Mouse (Mus musculus): ENCODE data around the gene Ptgis. TPM values are rescaled to one million over a fixed set of nuclear protein-coding genes. Genes with fewer than 3 reads are reported as not detected.

Ptgis gene
- total and polyA plus RNA-seq, 2 experiments: 1.0 to 3.1 TPM

GRCm38 (mm10) chr2:167149035-167149434 is 91.4 kb downstream of the Ptgis start:
- Histone ChIP-seq H3K27me3 (ENCODE audit: control insufficient read depth, insufficient read depth, low read length) (no peaks in the 10 kb centered on the region), H3K36me3 (ENCODE audit: control insufficient read depth, insufficient read depth, low read length) (no peaks in the 10 kb centered on the region), H3K4me3 (ENCODE audit: insufficient read depth, low read depth, low read length) (no peak overlapping the region), H3K79me2 (ENCODE audit: control insufficient read depth, insufficient read depth, low read length) (no peaks in the 10 kb centered on the region), H3K27ac (replicated peaks; ENCODE audit: insufficient read depth, low read depth, low read length) (no peak overlapping the region), H3K4me1 (ENCODE audit: control insufficient read depth, insufficient read depth, low read length) (peaks cover 6% of the 10 kb centered on the region; the same call in 1 of the 2 replicates), H3K9ac (ENCODE audit: low read depth, low read length) (no peak overlapping the region)
- TF ChIP-seq POLR2A (IDR thresholded peaks at IDR 0.05; ENCODE audit: extremely low read depth, insufficient read depth, low read length) (no peak), CTCF (IDR thresholded peaks at IDR 0.05; ENCODE audit: low read depth, low read length) (no peak)
- WGBS: 82% methylated on average over 6 of the region's 6 CpGs
- no peak for DNase-seq (ENCODE audit: extremely low read depth, low read depth, low spot score)

GRCm38 (mm10) chr2:167147708-167148107 is 92.7 kb downstream of the Ptgis start:
- WGBS: 24% methylated on average over 8 of the region's 8 CpGs
- no peaks in the 10 kb centered on the region for H3K79me2 ChIP-seq (ENCODE audit: control insufficient read depth, insufficient read depth, low read length)
- H3K4me1 ChIP-seq (ENCODE audit: control insufficient read depth, insufficient read depth, low read length): peaks cover 6% of the 10 kb centered on the region; the same call in 1 of the 2 replicates
- no peak overlapping the region for H3K9ac ChIP-seq (ENCODE audit: low read depth, low read length)
- DNase-seq (ENCODE audit: extremely low read depth, low read depth, low spot score): peak; percentile 91
- no peaks in the 10 kb centered on the region for H3K27me3 ChIP-seq (ENCODE audit: control insufficient read depth, insufficient read depth, low read length)
- no peaks in the 10 kb centered on the region for H3K36me3 ChIP-seq (ENCODE audit: control insufficient read depth, insufficient read depth, low read length)
- no peak for TF ChIP-seq POLR2A (IDR thresholded peaks at IDR 0.05; ENCODE audit: extremely low read depth, insufficient read depth, low read length)
- no peak for TF ChIP-seq CTCF (IDR thresholded peaks at IDR 0.05; ENCODE audit: low read depth, low read length)
- H3K4me3 ChIP-seq (ENCODE audit: insufficient read depth, low read depth, low read length): no peak overlapping the region
- H3K27ac ChIP-seq (replicated peaks; ENCODE audit: insufficient read depth, low read depth, low read length): no peak overlapping the region

GRCm38 (mm10) chr2:167145904-167146303 is 94.5 kb downstream of the Ptgis start:
- Histone ChIP-seq H3K27me3 (ENCODE audit: control insufficient read depth, insufficient read depth, low read length) (no peaks in the 10 kb centered on the region), H3K36me3 (ENCODE audit: control insufficient read depth, insufficient read depth, low read length) (no peaks in the 10 kb centered on the region), H3K9ac (ENCODE audit: low read depth, low read length) (no peak overlapping the region), H3K4me3 (ENCODE audit: insufficient read depth, low read depth, low read length) (no peak overlapping the region), H3K27ac (replicated peaks; ENCODE audit: insufficient read depth, low read depth, low read length) (no peak overlapping the region), H3K79me2 (ENCODE audit: control insufficient read depth, insufficient read depth, low read length) (no peaks in the 10 kb centered on the region), H3K4me1 (ENCODE audit: control insufficient read depth, insufficient read depth, low read length) (peaks cover 6% of the 10 kb centered on the region; the same call in 1 of the 2 replicates)
- WGBS: 66% methylated on average over 5 of the region's 5 CpGs
- no peak for DNase-seq (ENCODE audit: extremely low read depth, low read depth, low spot score)
- no peak for TF ChIP-seq CTCF (IDR thresholded peaks at IDR 0.05; ENCODE audit: low read depth, low read length)
- no peak for TF ChIP-seq POLR2A (IDR thresholded peaks at IDR 0.05; ENCODE audit: extremely low read depth, insufficient read depth, low read length)

- Histone ChIP-seq H3K9ac (ENCODE audit: low read depth, low read length) (no peak overlapping the region), H3K4me3 (ENCODE audit: insufficient read depth, low read depth, low read length) (no peak overlapping the region), H3K27ac (replicated peaks; ENCODE audit: insufficient read depth, low read depth, low read length) (no peak overlapping the region), H3K79me2 (ENCODE audit: control insufficient read depth, insufficient read depth, low read length) (no peaks in the 10 kb centered on the region), H3K27me3 (ENCODE audit: control insufficient read depth, insufficient read depth, low read length) (no peaks in the 10 kb centered on the region), H3K36me3 (ENCODE audit: control insufficient read depth, insufficient read depth, low read length) (no peaks in the 10 kb centered on the region), H3K4me1 (ENCODE audit: control insufficient read depth, insufficient read depth, low read length) (peaks cover 6% of the 10 kb centered on the region; the same call in 1 of the 2 replicates)
- 44% methylated on average over 14 of the region's 14 CpGs for WGBS
- DNase-seq (ENCODE audit: extremely low read depth, low read depth, low spot score): no peak
- TF ChIP-seq POLR2A (IDR thresholded peaks at IDR 0.05; ENCODE audit: extremely low read depth, insufficient read depth, low read length): no peak
- no peak for TF ChIP-seq CTCF (IDR thresholded peaks at IDR 0.05; ENCODE audit: low read depth, low read length)
Measured at GRCm38 (mm10) chr2:167144439-167145307, 95.7 kb downstream of the Ptgis start.

GRCm38 (mm10) chr2:167143914-167144313 is 96.5 kb downstream of the Ptgis start:
- 68% methylated on average over 2 of the region's 2 CpGs for WGBS
- H3K36me3 ChIP-seq (ENCODE audit: control insufficient read depth, insufficient read depth, low read length): no peaks in the 10 kb centered on the region
- H3K27me3 ChIP-seq (ENCODE audit: control insufficient read depth, insufficient read depth, low read length): no peaks in the 10 kb centered on the region
- no peak overlapping the region for H3K9ac ChIP-seq (ENCODE audit: low read depth, low read length)
- H3K4me1 ChIP-seq (ENCODE audit: control insufficient read depth, insufficient read depth, low read length): peaks cover 6% of the 10 kb centered on the region; the same call in 1 of the 2 replicates
- TF ChIP-seq POLR2A (IDR thresholded peaks at IDR 0.05; ENCODE audit: extremely low read depth, insufficient read depth, low read length) (no peak), CTCF (IDR thresholded peaks at IDR 0.05; ENCODE audit: low read depth, low read length) (no peak)
- H3K4me3 ChIP-seq (ENCODE audit: insufficient read depth, low read depth, low read length): no peak overlapping the region
- H3K27ac ChIP-seq (replicated peaks; ENCODE audit: insufficient read depth, low read depth, low read length): no peak overlapping the region
- no peaks in the 10 kb centered on the region for H3K79me2 ChIP-seq (ENCODE audit: control insufficient read depth, insufficient read depth, low read length)
- peak; percentile 4 for DNase-seq (ENCODE audit: extremely low read depth, low read depth, low spot score)

- DNase-seq (ENCODE audit: extremely low read depth, low read depth, low spot score): no peak
- TF ChIP-seq POLR2A (IDR thresholded peaks at IDR 0.05; ENCODE audit: extremely low read depth, insufficient read depth, low read length) (no peak), CTCF (IDR thresholded peaks at IDR 0.05; ENCODE audit: low read depth, low read length) (no peak)
- H3K36me3 ChIP-seq (ENCODE audit: control insufficient read depth, insufficient read depth, low read length): no peaks in the 10 kb centered on the region
- no peaks in the 10 kb centered on the region for H3K27me3 ChIP-seq (ENCODE audit: control insufficient read depth, insufficient read depth, low read length)
- H3K79me2 ChIP-seq (ENCODE audit: control insufficient read depth, insufficient read depth, low read length): no peaks in the 10 kb centered on the region
- WGBS: 98% methylated on average over 3 of the region's 3 CpGs
- H3K4me3 ChIP-seq (ENCODE audit: insufficient read depth, low read depth, low read length): no peak overlapping the region
- H3K27ac ChIP-seq (replicated peaks; ENCODE audit: insufficient read depth, low read depth, low read length): no peak overlapping the region
- no peak overlapping the region for H3K9ac ChIP-seq (ENCODE audit: low read depth, low read length)
- H3K4me1 ChIP-seq (ENCODE audit: control insufficient read depth, insufficient read depth, low read length): no peaks in the 10 kb centered on the region
Measured at GRCm38 (mm10) chr2:167142282-167142681, 98.1 kb downstream of the Ptgis start.
